Mouse (Mus musculus): ENCODE data around the gene Iqschfp. TPM values are rescaled to one million over a fixed set of nuclear protein-coding genes. Genes with fewer than 3 reads are reported as not detected.

Iqschfp gene
- polyA plus RNA-seq, 1 experiment: not detected

- TF ChIP-seq GATA1 (IDR thresholded peaks at IDR 0.05; ENCODE audit: low read length): no peak
Measured at GRCm38 (mm10) chr3:68659996-68660395, 768.0 kb downstream of the Iqschfp start.

- no peak for TF ChIP-seq GATA1 (IDR thresholded peaks at IDR 0.05; ENCODE audit: low read length)
Measured at GRCm38 (mm10) chr3:68660538-68660937, 768.5 kb downstream of the Iqschfp start.

GRCm38 (mm10) chr3:68662386-68662785 is 770.4 kb downstream of the Iqschfp start:
- TF ChIP-seq GATA1 (IDR thresholded peaks at IDR 0.05; ENCODE audit: low read length): no peak

GRCm38 (mm10) chr3:68664337-68664736 is 772.3 kb downstream of the Iqschfp start:
- TF ChIP-seq GATA1 (IDR thresholded peaks at IDR 0.05; ENCODE audit: low read length): no peak

- no peak for TF ChIP-seq GATA1 (IDR thresholded peaks at IDR 0.05; ENCODE audit: low read length)
Measured at GRCm38 (mm10) chr3:68666377-68666776, 774.3 kb downstream of the Iqschfp start.

GRCm38 (mm10) chr3:68667852-68668251 is 775.8 kb downstream of the Iqschfp start:
- TF ChIP-seq GATA1 (IDR thresholded peaks at IDR 0.05; ENCODE audit: low read length): no peak

- TF ChIP-seq GATA1 (IDR thresholded peaks at IDR 0.05; ENCODE audit: low read length): no peak
Measured at GRCm38 (mm10) chr3:68669418-68669974, 777.5 kb downstream of the Iqschfp start.

- no peak for TF ChIP-seq GATA1 (IDR thresholded peaks at IDR 0.05; ENCODE audit: low read length)
Measured at GRCm38 (mm10) chr3:68674721-68675120, 782.7 kb downstream of the Iqschfp start.

GRCm38 (mm10) chr3:68675216-68675835 is 783.3 kb downstream of the Iqschfp start:
- no peak for TF ChIP-seq GATA1 (IDR thresholded peaks at IDR 0.05; ENCODE audit: low read length)

Other genes starting within 250 kb of the Iqschfp start
- gene Iqcj, start within 50 bp of the Iqschfp start, polyA plus RNA-seq (2012): not detected in 2 replicates
- not detected in 2 replicates for gene Schip1, start 172.6 kb downstream of the Iqschfp start, polyA plus RNA-seq (2012)